Mouse (Mus musculus) forebrain, embryonic 15.5 days (tissue): ENCODE data around the gene Mpzl3. TPM values are rescaled to one million over a fixed set of nuclear protein-coding genes. Genes with fewer than 3 reads are reported as not detected.

ENCODE experiments used
- ATAC-seq: fragments of 200-750 bp; cut with Nextera tagmentation; replicated peaks from 2 replicates; pipeline ENCODE4 v1.8.0; 2017; ENCODE audit warnings: mild to moderate bottlenecking, moderate TSS enrichment, moderate library complexity
- H3K27ac ChIP-seq: fragments of 300-500 bp; sonication (generic); replicated peaks from 2 replicates; pipeline ENCODE4 v1.5.1; 2015; ENCODE audit warnings: mild to moderate bottlenecking, inconsistent platforms
- H3K27me3 ChIP-seq: fragments of 300-500 bp; sonication (generic); 2 replicates; pipeline ENCODE4 v1.6.1; 2015; ENCODE audit warnings: inconsistent platforms
- H3K36me3 ChIP-seq: fragments of 300-500 bp; sonication (generic); 2 replicates; pipeline ENCODE4 v1.6.1; 2015; ENCODE audit warnings: mild to moderate bottlenecking, inconsistent platforms
- H3K4me1 ChIP-seq: fragments of 300-500 bp; sonication (generic); 2 replicates; pipeline ENCODE4 v1.6.1; 2015; ENCODE audit warnings: inconsistent platforms
- H3K4me2 ChIP-seq: fragments of 300-500 bp; sonication (generic); replicated peaks from 2 replicates; pipeline ENCODE4 v1.6.1; 2015; ENCODE audit warnings: mild to moderate bottlenecking, inconsistent platforms
- H3K4me3 ChIP-seq: fragments of 300-500 bp; sonication (generic); 2 replicates; pipeline ENCODE4 v1.5.1; 2015; ENCODE audit warnings: mild to moderate bottlenecking, inconsistent platforms
- H3K9ac ChIP-seq: fragments of 300-500 bp; sonication (generic); replicated peaks from 2 replicates; pipeline ENCODE4 v1.6.1; 2015; ENCODE audit warnings: mild to moderate bottlenecking, inconsistent platforms
- H3K9me3 ChIP-seq: fragments of 300-500 bp; sonication (generic); 2 replicates; pipeline ENCODE4 v1.6.1; 2016; ENCODE audit warnings: inconsistent platforms
- WGBS: fragments of 180-500 bp; shearing (Covaris S2); methylation state at CpG from one replicate; pipeline ENCODE4 v1.1.7; 2015; ENCODE audit warnings: mixed read lengths; 5-methylcytosine and 5-hydroxymethylcytosine counted together
- polyA plus RNA-seq: library from polyadenylated mRNA; unstranded; fragments of >200 nt; fragmentation: Nextera tagmentation; extraction: Ambion mirVana; gene quantifications from 2 replicates; pipeline ENCODE4 v1.2.1, GENCODE M21; 2015

The Mpzl3 gene
- polyA plus RNA-seq, 1 experiment from 2014 or later = 1.1 TPM

DNA sequence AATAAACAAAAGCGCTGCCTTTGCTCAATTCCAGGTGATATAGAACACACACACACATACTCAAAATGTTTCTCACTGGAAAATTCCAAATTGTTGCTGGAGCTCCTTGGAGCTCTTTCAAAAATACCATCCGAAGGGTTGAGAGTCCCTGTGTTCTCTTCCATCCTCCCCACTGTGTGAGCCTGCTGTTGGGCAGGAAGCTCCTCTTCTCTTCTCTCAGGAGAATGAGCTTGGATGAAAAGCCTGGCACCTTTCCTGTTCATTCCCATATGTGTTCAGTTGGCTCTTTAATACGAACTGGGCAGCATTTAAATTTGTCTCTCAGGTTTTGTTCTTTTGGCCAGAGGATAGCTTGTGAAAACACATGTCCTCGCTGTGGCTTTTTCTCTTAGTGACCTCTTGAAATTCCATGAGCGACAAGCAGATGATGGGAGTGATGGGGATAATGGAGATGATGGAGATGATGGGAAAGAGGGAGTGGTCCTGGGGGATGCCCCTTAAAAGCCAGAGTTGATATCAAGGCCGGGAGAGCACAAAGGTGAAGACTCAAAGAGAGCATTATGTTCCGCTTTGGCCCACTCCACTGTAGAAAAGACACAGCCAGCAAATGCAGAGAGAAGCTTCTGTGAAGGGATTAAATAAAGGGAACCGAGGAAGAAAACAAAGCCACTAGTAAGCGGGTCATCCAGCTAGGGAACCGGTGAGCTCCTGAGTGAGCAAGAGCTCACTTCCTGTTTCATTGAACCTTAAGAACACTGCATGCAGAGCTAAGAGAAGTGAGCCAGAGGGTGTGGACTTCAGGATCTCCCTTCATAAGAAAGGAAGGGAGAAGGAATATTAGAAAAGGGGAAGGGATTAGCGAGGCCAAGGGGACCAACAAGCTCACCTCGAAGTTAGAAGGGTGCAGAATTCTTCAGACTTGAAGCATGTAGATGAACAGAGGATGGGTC, 31.0 kb downstream of the Mpzl3 start:
- H3K4me3 ChIP-seq = no peak overlapping the region
- no peak overlapping the region for H3K9ac ChIP-seq
- no peaks in the 10 kb centered on the region for H3K36me3 ChIP-seq
- no peak overlapping the region for H3K27ac ChIP-seq
- no peaks in the 10 kb centered on the region for H3K27me3 ChIP-seq
- H3K9me3 ChIP-seq = no peaks in the 10 kb centered on the region
- H3K4me2 ChIP-seq = no peak overlapping the region
- 73% methylated on average over 12 of the region's 12 CpGs for WGBS
- no peaks in the 10 kb centered on the region for H3K4me1 ChIP-seq
- ATAC-seq = no peak

DNA sequence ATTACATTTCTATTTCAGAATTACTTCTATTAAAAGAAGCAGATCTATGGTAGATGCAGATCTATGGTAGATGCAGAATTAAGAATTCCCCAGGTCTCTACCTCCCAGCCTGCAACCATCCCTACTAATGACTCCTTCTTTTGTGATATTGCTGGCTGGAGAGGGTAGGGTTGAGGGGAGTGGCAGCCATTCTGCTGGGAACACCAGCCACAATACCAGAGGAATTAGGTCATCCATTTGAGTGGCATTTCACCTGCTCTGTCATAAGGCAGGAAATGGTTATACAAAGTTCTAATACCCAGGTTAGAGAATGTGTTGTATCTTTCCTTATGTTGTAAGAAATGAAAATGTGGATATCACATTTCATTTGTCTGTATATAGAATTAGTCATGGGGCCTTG, 33.1 kb downstream of the Mpzl3 start:
- no peak for ATAC-seq
- Histone ChIP-seq H3K9me3 (no peaks in the 10 kb centered on the region), H3K4me2 (no peak overlapping the region), H3K4me1 (no peaks in the 10 kb centered on the region), H3K27me3 (no peaks in the 10 kb centered on the region), H3K36me3 (no peaks in the 10 kb centered on the region), H3K9ac (no peak overlapping the region), H3K27ac (no peak overlapping the region), H3K4me3 (no peak overlapping the region)

DNA sequence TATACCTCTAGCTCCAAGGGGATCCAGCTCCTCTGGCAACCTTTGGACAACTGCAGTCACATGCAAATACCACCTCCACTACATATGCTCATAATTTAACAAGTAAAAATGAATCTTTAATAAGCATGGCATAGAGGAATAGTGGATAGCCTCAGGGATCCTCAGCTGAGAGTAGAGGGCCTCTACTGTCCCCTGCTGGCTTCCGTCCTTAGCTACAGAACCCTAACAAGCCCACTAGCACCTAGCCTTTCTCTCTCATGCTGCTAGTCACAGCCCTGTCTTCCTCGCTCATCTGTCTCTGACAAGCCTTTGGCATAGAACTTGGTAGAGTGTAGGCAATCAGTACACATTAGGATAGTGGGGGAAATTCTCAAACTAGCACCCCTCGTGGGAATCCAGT, 35.8 kb downstream of the Mpzl3 start:
- Histone ChIP-seq H3K9me3 (no peaks in the 10 kb centered on the region), H3K27ac (no peak overlapping the region), H3K4me3 (no peak overlapping the region), H3K27me3 (no peaks in the 10 kb centered on the region), H3K4me2 (no peak overlapping the region), H3K9ac (no peak overlapping the region), H3K4me1 (no peaks in the 10 kb centered on the region), H3K36me3 (no peaks in the 10 kb centered on the region)
- WGBS = 75% methylated on average over 3 of the region's 3 CpGs
- no peak for ATAC-seq

DNA sequence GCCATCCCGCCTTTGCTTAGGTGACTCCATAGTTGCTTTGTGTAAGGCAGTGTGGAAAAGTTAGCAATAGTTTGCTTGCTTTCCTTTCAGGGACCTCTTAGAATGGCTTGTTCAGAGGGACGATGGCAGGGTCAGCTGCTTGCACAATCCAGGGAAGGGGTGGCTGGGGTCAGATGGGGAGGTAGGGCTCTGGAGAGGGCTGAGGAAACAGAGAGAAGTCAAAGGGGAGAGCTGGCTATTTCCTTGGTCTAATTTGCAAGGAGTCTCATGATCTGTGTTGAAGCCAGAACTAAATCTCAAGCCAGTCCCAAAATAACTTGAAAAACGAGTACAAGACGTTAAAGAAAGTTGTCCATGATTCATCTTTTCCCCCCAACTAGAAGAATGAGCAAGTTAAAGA, 37.7 kb downstream of the Mpzl3 start:
- no peaks in the 10 kb centered on the region for H3K36me3 ChIP-seq
- H3K4me1 ChIP-seq = no peaks in the 10 kb centered on the region
- ATAC-seq = no peak
- H3K4me3 ChIP-seq = no peak overlapping the region
- no peaks in the 10 kb centered on the region for H3K9me3 ChIP-seq
- H3K27ac ChIP-seq = no peak overlapping the region
- WGBS = 77% methylated on average over 4 of the region's 4 CpGs
- no peak overlapping the region for H3K9ac ChIP-seq
- no peak overlapping the region for H3K4me2 ChIP-seq
- no peaks in the 10 kb centered on the region for H3K27me3 ChIP-seq

DNA sequence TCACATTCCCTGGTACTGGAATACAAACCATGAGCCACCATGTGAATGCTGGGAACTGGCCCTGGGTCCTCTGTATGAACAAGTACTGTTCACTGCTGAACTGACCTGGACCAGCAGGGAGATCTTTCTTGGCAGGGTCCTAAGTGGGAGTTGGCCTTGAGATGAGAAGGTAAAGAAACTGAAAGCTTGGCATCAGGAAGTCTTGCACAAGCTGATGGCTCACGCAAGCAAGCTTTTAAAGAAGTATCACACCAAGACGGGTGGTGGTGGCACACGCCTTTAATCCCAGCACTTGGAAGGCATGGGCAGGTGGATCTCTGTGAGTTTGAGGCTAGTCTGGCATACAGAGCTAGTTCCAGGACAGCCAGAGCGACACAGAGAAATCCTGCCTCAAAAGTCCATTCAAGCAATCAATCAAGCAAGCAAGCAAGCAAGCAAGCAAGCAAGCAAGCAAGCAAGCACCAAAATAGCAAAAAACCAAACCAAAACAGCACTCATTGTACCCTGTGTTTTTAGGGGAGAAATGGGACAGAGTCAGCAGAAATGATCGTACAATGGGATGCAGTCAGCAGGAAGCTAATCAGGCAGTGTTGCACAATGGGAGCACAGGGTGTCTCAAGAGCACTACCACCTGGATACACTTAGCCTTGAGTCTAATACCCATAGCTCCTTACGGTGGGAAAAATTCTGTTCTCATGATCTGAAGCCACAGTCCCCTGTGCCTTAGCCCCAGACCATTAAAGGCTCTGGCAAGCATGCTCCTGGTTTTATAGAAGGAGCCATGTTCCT, 40.4 kb downstream of the Mpzl3 start:
- H3K4me1 ChIP-seq = no peaks in the 10 kb centered on the region
- H3K4me2 ChIP-seq = no peak overlapping the region
- WGBS = 75% methylated on average over 6 of the region's 6 CpGs
- H3K4me3 ChIP-seq = no peak overlapping the region
- no peaks in the 10 kb centered on the region for H3K9me3 ChIP-seq
- H3K9ac ChIP-seq = no peak overlapping the region
- H3K27ac ChIP-seq = no peak overlapping the region
- no peak for ATAC-seq
- H3K27me3 ChIP-seq = no peaks in the 10 kb centered on the region
- no peaks in the 10 kb centered on the region for H3K36me3 ChIP-seq

DNA sequence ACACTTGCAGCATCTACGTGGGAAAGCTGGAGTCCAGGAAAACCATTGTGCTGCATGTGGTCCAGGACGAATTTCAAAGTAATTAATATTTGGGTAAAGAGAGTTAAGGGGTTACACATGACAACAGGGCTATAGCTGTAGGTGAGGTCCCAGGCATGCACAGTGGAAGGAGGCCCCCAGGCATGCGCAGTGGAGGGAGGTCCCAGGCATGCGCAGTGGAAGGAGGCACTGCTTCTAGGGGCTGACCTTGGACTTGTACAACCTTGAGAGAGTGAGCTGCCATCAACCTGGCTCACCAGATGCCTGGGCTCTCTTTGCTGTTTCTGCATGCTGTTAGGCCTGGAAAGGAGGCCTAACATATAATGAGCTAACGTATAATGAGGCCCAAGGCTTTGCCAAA, 42.9 kb downstream of the Mpzl3 start:
- no peak overlapping the region for H3K4me3 ChIP-seq
- no peak for ATAC-seq
- no peak overlapping the region for H3K4me2 ChIP-seq
- H3K9ac ChIP-seq = no peak overlapping the region
- no peaks in the 10 kb centered on the region for H3K9me3 ChIP-seq
- no peak overlapping the region for H3K27ac ChIP-seq
- no peaks in the 10 kb centered on the region for H3K4me1 ChIP-seq
- no peaks in the 10 kb centered on the region for H3K27me3 ChIP-seq
- 86% methylated on average over 5 of the region's 5 CpGs for WGBS
- no peaks in the 10 kb centered on the region for H3K36me3 ChIP-seq

DNA sequence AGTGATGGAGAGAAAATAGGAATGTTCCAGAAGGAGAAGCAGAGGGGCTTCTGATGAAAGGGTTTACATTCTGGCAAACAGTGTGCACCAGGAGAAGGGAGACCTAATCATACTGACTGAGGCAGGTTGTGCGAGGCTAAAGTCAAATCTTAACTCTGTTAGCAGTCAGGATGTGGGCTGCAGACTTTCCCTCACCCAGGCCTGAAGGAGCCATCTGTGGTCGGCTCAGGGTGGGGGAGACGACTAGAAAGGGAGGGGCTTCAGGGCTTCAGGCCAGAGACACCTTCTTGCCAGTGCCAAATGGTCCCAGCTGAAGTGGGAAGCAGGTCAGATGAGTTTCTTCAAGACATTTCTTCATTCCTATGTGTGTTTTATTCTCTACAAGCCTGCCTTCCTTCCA, 43.4 kb downstream of the Mpzl3 start:
- 54% methylated on average over 3 of the region's 3 CpGs for WGBS
- no peak for ATAC-seq
- no peak overlapping the region for H3K9ac ChIP-seq
- H3K27ac ChIP-seq = no peak overlapping the region
- H3K9me3 ChIP-seq = no peaks in the 10 kb centered on the region
- no peak overlapping the region for H3K4me2 ChIP-seq
- H3K4me3 ChIP-seq = no peak overlapping the region
- no peaks in the 10 kb centered on the region for H3K27me3 ChIP-seq
- no peaks in the 10 kb centered on the region for H3K36me3 ChIP-seq
- no peaks in the 10 kb centered on the region for H3K4me1 ChIP-seq

DNA sequence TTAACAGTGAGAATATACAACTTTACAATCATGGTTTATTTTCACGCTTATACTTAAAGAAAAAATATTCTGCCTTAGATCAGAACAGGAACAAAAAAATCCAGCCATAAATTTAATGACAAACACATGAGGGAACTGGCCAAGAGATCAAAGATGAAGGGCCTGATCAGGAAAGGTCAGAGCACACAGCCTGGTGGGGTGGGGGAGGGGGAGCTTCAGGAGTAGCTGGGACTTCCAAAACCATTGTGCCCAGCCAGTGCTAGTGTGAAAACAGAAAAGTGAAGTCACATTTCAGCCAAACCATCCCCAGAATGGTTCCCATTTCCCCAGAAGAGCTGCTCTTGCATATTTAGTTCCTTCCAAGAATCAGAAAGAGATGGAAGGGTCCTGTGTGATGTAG, 47.5 kb downstream of the Mpzl3 start:
- WGBS = 93% methylated on average over 1 of the region's 1 CpGs
- no peak for ATAC-seq

DNA sequence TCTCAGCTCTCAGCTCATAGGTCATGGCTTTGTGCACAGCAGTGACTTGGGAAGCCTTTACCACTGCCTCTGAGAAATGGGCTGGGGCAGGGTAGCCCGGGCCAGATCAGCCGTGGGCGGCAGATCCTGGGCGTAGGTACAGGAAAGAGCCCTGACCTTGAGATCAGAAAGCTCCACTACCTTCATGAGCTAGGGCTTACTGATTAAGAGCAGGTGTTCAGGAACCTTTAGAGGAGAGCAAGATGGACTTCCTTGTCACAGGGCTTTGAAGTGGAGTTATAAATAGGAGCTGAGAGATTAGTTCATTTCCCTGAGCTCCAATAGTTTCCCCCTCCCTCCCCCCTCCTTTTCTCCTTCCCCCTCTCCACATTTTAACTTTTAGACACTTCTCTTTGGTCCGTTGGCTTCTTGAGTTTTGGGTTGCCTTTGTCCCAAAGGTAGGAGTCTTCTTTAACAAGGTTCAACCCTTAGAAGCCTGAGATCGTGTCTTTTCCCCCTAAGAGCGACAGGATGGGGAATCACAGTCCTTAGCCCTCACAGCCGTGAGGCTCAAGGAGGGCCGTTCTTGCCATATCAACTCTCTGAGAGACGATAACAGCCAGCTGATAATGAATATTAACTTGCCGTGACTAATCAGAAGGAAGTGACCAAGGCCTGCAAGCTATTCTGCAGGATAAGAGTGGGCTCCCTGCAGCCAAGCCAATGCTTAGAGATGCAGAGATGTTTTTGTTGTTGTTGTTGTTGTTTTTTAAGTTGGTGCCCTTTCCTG, 48.4 kb downstream of the Mpzl3 start:
- H3K27me3 ChIP-seq = no peaks in the 10 kb centered on the region
- H3K9me3 ChIP-seq = no peaks in the 10 kb centered on the region
- no peak overlapping the region for H3K4me2 ChIP-seq
- H3K9ac ChIP-seq = no peak overlapping the region
- no peak overlapping the region for H3K4me3 ChIP-seq
- WGBS = 84% methylated on average over 11 of the region's 11 CpGs
- no peak for ATAC-seq
- no peaks in the 10 kb centered on the region for H3K36me3 ChIP-seq
- H3K4me1 ChIP-seq = no peaks in the 10 kb centered on the region
- no peak overlapping the region for H3K27ac ChIP-seq

More for the DNA sequence above, 47.5 kb downstream of the Mpzl3 start:
- no peak overlapping the region for H3K27ac ChIP-seq
- no peaks in the 10 kb centered on the region for H3K4me1 ChIP-seq
- H3K9me3 ChIP-seq = no peaks in the 10 kb centered on the region
- no peaks in the 10 kb centered on the region for H3K36me3 ChIP-seq
- no peak overlapping the region for H3K9ac ChIP-seq
- no peaks in the 10 kb centered on the region for H3K27me3 ChIP-seq
- no peak overlapping the region for H3K4me3 ChIP-seq
- H3K4me2 ChIP-seq = no peak overlapping the region

DNA sequence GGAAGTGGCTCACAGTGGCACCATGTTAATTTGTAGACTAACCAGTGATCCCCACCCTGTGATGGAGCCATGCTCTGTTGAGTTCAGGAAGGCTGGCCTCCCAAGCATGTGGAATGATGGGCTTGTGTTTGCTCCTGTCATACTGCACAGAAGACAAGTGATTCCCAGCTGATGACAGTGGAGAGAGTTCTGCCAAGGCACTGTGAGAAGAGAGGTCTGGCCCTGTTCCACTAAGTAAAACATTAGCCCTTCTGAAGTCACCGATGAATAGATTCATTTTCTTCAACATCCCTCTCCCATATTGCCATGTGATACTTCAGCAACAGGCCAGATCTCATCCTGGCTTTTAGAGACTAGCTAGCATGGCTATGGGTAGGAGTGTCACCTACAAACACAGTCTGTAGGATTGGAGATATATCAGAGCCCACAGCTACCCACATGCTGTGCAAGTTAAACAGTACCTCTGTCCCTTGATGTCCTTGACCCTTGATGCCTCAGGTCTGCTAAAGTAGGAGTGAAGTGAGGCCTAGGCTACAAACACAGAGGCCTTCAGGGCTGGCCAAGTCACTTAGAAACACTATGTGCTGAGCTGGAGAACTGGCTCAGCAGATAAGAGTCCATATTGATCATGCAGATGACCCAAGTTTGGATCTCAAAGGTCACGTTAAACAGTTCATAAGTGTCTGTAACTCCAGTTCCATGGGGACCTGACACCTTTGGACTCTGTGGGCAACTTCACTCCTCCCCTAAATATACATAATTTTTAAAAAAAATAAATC, 50.8 kb downstream of the Mpzl3 start:
- no peak overlapping the region for H3K27ac ChIP-seq
- no peaks in the 10 kb centered on the region for H3K9me3 ChIP-seq
- H3K27me3 ChIP-seq = no peaks in the 10 kb centered on the region
- no peak overlapping the region for H3K4me2 ChIP-seq
- 86% methylated on average over 2 of the region's 2 CpGs for WGBS
- ATAC-seq = no peak
- H3K36me3 ChIP-seq = no peaks in the 10 kb centered on the region
- H3K9ac ChIP-seq = no peak overlapping the region
- no peaks in the 10 kb centered on the region for H3K4me1 ChIP-seq
- H3K4me3 ChIP-seq = no peak overlapping the region

DNA sequence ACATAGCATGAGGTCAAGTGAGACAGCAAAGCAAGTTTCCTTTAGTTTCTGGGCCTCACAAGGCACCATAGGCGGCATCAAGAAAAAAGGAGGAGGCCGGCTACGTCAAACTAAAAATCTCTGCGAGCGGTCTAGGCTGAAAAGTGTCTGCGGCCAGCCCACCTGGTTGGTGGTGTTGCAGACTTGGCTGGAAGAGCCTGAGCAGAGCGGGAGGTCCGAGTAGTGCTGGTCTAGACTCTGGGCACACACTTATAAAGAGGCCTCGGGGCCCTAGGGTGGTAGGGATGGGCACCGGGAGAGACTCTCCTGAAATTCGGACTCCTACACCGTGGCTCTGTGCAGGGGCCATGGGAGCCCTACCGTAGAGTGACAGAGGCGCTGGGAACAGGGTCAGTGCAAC, 60.7 kb downstream of the Mpzl3 start:
- Histone ChIP-seq H3K4me1 (peaks cover 26% of the 10 kb centered on the region), H3K9ac (peak overlapping the region; percentile 42), H3K27ac (peak overlapping the region; percentile 34; the same call in 1 of the 2 replicates), H3K27me3 (0 out of 2 replicates have a peak, but pooled peaks cover 3% of the 10 kb centered on the region), H3K4me2 (peak overlapping the region; percentile 76), H3K4me3 (peak overlapping the region; percentile 49), H3K9me3 (no peaks in the 10 kb centered on the region), H3K36me3 (no peaks in the 10 kb centered on the region)
- WGBS = 2% methylated on average over 14 of the region's 14 CpGs
- ATAC-seq = peak; percentile 59; the same call in 1 of the 2 replicates
